Mouse (Mus musculus) small intestine, adult 2 months (tissue): Measurements from ENCODE around the gene Dlg2.

Experiments used
- CTCF ChIP-seq: fragments of 200-500 bp; IDR thresholded peaks from 2 replicates; pipeline ENCODE4 v1.5.1; 2012; ENCODE audit warnings: low read depth, mild to moderate bottlenecking, control low read depth, inconsistent platforms, low read length, moderate library complexity, mixed read lengths; ENCODE audit not compliant: insufficient replicate concordance, insufficient read length; ENCODE audit errors: extremely low read depth
- POLR2A ChIP-seq: fragments of 200-500 bp; IDR thresholded peaks from 2 replicates; pipeline ENCODE4 v1.6.1; 2012; ENCODE audit warnings: low read depth, mild to moderate bottlenecking, control low read depth, inconsistent platforms, low read length, moderate library complexity

GRCm38 (mm10) chr7:91495526-91495925 is 1019.1 kb downstream of the Dlg2 start:
- TF ChIP-seq CTCF (no peak), POLR2A (no peak)
